Mouse (Mus musculus) naive thymus-derived CD4-positive, alpha-beta T cell, adult 2 months (primary cell): ENCODE measurements at regions not wholly inside any gene's neighbourhood (a gene's known extent, or its start where the extent isn't known, plus 50 kb on each side); places are given as distances from the start of the nearest gene placed in this dataset.

Experiments used
- DNase-seq: peaks from one replicate; pipeline ENCODE4 v3.0.0-alpha.2; 2011; ENCODE audit warnings: low read depth

- no peak for DNase-seq
These were observed 511.9 kb downstream of the Kcnj2 start for GRCm38 (mm10) chr11:111577883-111578282.

GRCm38 (mm10) chr11:111582980-111583379 is 517.0 kb downstream of the Kcnj2 start:
- DNase-seq: no peak

- no peak for DNase-seq
These were observed 517.6 kb downstream of the Kcnj2 start for GRCm38 (mm10) chr11:111583606-111584005.

GRCm38 (mm10) chr11:111599456-111599855 is 533.5 kb downstream of the Kcnj2 start:
- DNase-seq: no peak

GRCm38 (mm10) chr11:111605146-111605545 is 539.2 kb downstream of the Kcnj2 start:
- no peak for DNase-seq

GRCm38 (mm10) chr11:111610522-111611015 is 544.6 kb downstream of the Kcnj2 start:
- no peak for DNase-seq

GRCm38 (mm10) chr11:111643603-111644002 is 577.6 kb downstream of the Kcnj2 start:
- DNase-seq: no peak

GRCm38 (mm10) chr11:111652882-111653281 is 586.9 kb downstream of the Kcnj2 start:
- DNase-seq: peak; percentile 13

- no peak for DNase-seq
These were observed 591.8 kb downstream of the Kcnj2 start for GRCm38 (mm10) chr11:111657778-111658177.

- DNase-seq: no peak
These were observed 592.7 kb downstream of the Kcnj2 start for GRCm38 (mm10) chr11:111658362-111659309.

GRCm38 (mm10) chr11:111663269-111663668 is 597.3 kb downstream of the Kcnj2 start:
- DNase-seq: no peak

GRCm38 (mm10) chr11:111666336-111666735 is 600.4 kb downstream of the Kcnj2 start:
- DNase-seq: no peak

- no peak for DNase-seq
These were observed 605.9 kb downstream of the Kcnj2 start for GRCm38 (mm10) chr11:111671865-111672264.

- DNase-seq: no peak
These were observed 609.7 kb downstream of the Kcnj2 start for GRCm38 (mm10) chr11:111675673-111676072.

- no peak for DNase-seq
These were observed 616.4 kb downstream of the Kcnj2 start for GRCm38 (mm10) chr11:111682341-111682740.

- no peak for DNase-seq
These were observed 617.9 kb downstream of the Kcnj2 start for GRCm38 (mm10) chr11:111683909-111684308.

- peak; percentile 7 for DNase-seq
These were observed 621.8 kb downstream of the Kcnj2 start for GRCm38 (mm10) chr11:111687769-111688168.

GRCm38 (mm10) chr11:111688186-111688860 is 622.4 kb downstream of the Kcnj2 start:
- no peak for DNase-seq

- DNase-seq: no peak
These were observed 623.9 kb downstream of the Kcnj2 start for GRCm38 (mm10) chr11:111689899-111690298.

- DNase-seq: no peak
These were observed 625.5 kb downstream of the Kcnj2 start for GRCm38 (mm10) chr11:111691512-111691911.

- no peak for DNase-seq
These were observed 630.7 kb downstream of the Kcnj2 start for GRCm38 (mm10) chr11:111696668-111697067.

- DNase-seq: no peak
These were observed 633.9 kb downstream of the Kcnj2 start for GRCm38 (mm10) chr11:111699862-111700261.

GRCm38 (mm10) chr11:111706882-111707281 is 640.9 kb downstream of the Kcnj2 start:
- DNase-seq: no peak
